Mouse (Mus musculus) macrophage (primary cell): ENCODE data around the gene Gm26920. TPM values are rescaled to one million over a fixed set of nuclear protein-coding genes. Genes with fewer than 3 reads are reported as not detected.

Experiments used
- H3K27ac ChIP-seq: fragments of 350-480 bp; formaldehyde crosslinking; 2 replicates; pipeline ENCODE4 v1.9.0; 2021
- H3K36me3 ChIP-seq: fragments of 350-480 bp; formaldehyde crosslinking; 2 replicates; pipeline ENCODE4 v1.9.0; 2021; ENCODE audit errors: inconsistent target
- H3K4me3 ChIP-seq: fragments of 350-480 bp; formaldehyde crosslinking; 2 replicates; pipeline ENCODE4 v1.9.0; 2021; ENCODE audit errors: inconsistent target
- H3K79me2 ChIP-seq: fragments of 350-480 bp; formaldehyde crosslinking; 2 replicates; pipeline ENCODE4 v1.9.0; 2021; ENCODE audit errors: inconsistent target
- WGBS: methylation state at CpG from one replicate; pipeline ENCODE4 v1.1.7; 2026; ENCODE audit warnings: inconsistent platforms; ENCODE audit not compliant: missing documents; 5-methylcytosine and 5-hydroxymethylcytosine counted together
- polyA plus RNA-seq: library from polyadenylated mRNA; stranded (reverse); fragments of 250-400 nt; gene quantifications from 3 replicates; pipeline ENCODE4 v1.2.4, GENCODE M21; 2018; ENCODE audit warnings: inconsistent platforms

Gm26920 gene
- polyA plus RNA-seq, 1 experiment from 2014 or later: not detected

GRCm38 (mm10) chr7:30028572-30028971 is 61.6 kb downstream of the Gm26920 start:
- H3K36me3 ChIP-seq: peaks cover 7% of the 10 kb centered on the region
- WGBS: 88% methylated on average over 3 of the region's 3 CpGs
- no peak overlapping the region for H3K4me3 ChIP-seq
- no peaks in the 10 kb centered on the region for H3K79me2 ChIP-seq
- H3K27ac ChIP-seq: no peak overlapping the region

GRCm38 (mm10) chr7:30027331-30027730 is 62.9 kb downstream of the Gm26920 start:
- H3K36me3 ChIP-seq: peaks cover 20% of the 10 kb centered on the region
- 84% methylated on average over 4 of the region's 4 CpGs for whole genome bisulfite sequencing
- no peak overlapping the region for H3K27ac ChIP-seq
- H3K4me3 ChIP-seq: no peak overlapping the region
- H3K79me2 ChIP-seq: no peaks in the 10 kb centered on the region

- Histone ChIP-seq H3K4me3 (no peak overlapping the region), H3K79me2 (no peaks in the 10 kb centered on the region), H3K36me3 (peaks cover 25% of the 10 kb centered on the region), H3K27ac (no peak overlapping the region)
- WGBS: 87% methylated on average over 5 of the region's 5 CpGs
These were observed 64.9 kb downstream of the Gm26920 start for GRCm38 (mm10) chr7:30025358-30025757.

GRCm38 (mm10) chr7:30023800-30024199 is 66.4 kb downstream of the Gm26920 start:
- Histone ChIP-seq H3K4me3 (no peak overlapping the region), H3K27ac (no peak overlapping the region), H3K36me3 (peaks cover 27% of the 10 kb centered on the region), H3K79me2 (no peaks in the 10 kb centered on the region)
- WGBS: 93% methylated on average over 8 of the region's 8 CpGs

GRCm38 (mm10) chr7:30023324-30023723 is 66.9 kb downstream of the Gm26920 start:
- Histone ChIP-seq H3K36me3 (peaks cover 32% of the 10 kb centered on the region), H3K27ac (no peak overlapping the region), H3K79me2 (no peaks in the 10 kb centered on the region), H3K4me3 (no peak overlapping the region)
- WGBS: 97% methylated on average over 9 of the region's 9 CpGs

GRCm38 (mm10) chr7:30019543-30019942 is 70.7 kb downstream of the Gm26920 start:
- no peak overlapping the region for H3K4me3 ChIP-seq
- 88% methylated on average over 2 of the region's 2 CpGs for WGBS
- H3K36me3 ChIP-seq: peaks cover 46% of the 10 kb centered on the region
- no peaks in the 10 kb centered on the region for H3K79me2 ChIP-seq
- no peak overlapping the region for H3K27ac ChIP-seq

GRCm38 (mm10) chr7:30017226-30017625 is 73.0 kb downstream of the Gm26920 start:
- no peak overlapping the region for H3K27ac ChIP-seq
- no peak overlapping the region for H3K4me3 ChIP-seq
- peaks cover 28% of the 10 kb centered on the region; the same call in 1 of the 2 replicates for H3K36me3 ChIP-seq

GRCm38 (mm10) chr7:30012956-30013363 is 77.2 kb downstream of the Gm26920 start:
- H3K36me3 ChIP-seq: peaks cover 13% of the 10 kb centered on the region; the same call in 1 of the 2 replicates
- no peak overlapping the region for H3K27ac ChIP-seq
- no peak overlapping the region for H3K4me3 ChIP-seq
- no peaks in the 10 kb centered on the region for H3K79me2 ChIP-seq
- 79% methylated on average over 4 of the region's 4 CpGs for WGBS

More at GRCm38 (mm10) chr7:30017226-30017625, 73.0 kb downstream of the Gm26920 start:
- 94% methylated on average over 6 of the region's 6 CpGs for WGBS
- H3K79me2 ChIP-seq: no peaks in the 10 kb centered on the region

- H3K27ac ChIP-seq: no peak overlapping the region
- H3K4me3 ChIP-seq: no peak overlapping the region
- H3K79me2 ChIP-seq: no peaks in the 10 kb centered on the region
- 0 out of 2 replicates have a peak, but pooled peaks cover 4% of the 10 kb centered on the region for H3K36me3 ChIP-seq
- 95% methylated on average over 10 of the region's 10 CpGs for WGBS
These were observed 79.5 kb downstream of the Gm26920 start for GRCm38 (mm10) chr7:30010551-30011195.

GRCm38 (mm10) chr7:30009321-30010085 is 80.7 kb downstream of the Gm26920 start:
- Histone ChIP-seq H3K4me3 (no peak overlapping the region), H3K27ac (no peak overlapping the region), H3K36me3 (0 out of 2 replicates have a peak, but pooled peaks cover 2% of the 10 kb centered on the region), H3K79me2 (no peaks in the 10 kb centered on the region)
- 91% methylated on average over 21 of the region's 21 CpGs for WGBS

- no peak overlapping the region for H3K27ac ChIP-seq
- 44% methylated on average over 6 of the region's 6 CpGs for WGBS
- no peaks in the 10 kb centered on the region for H3K79me2 ChIP-seq
- no peak overlapping the region for H3K4me3 ChIP-seq
- no peaks in the 10 kb centered on the region for H3K36me3 ChIP-seq
These were observed 82.1 kb downstream of the Gm26920 start for GRCm38 (mm10) chr7:30008020-30008690.

GRCm38 (mm10) chr7:30007601-30008000 is 82.6 kb downstream of the Gm26920 start:
- 71% methylated on average over 1 of the region's 1 CpGs for WGBS
- Histone ChIP-seq H3K79me2 (no peaks in the 10 kb centered on the region), H3K36me3 (no peaks in the 10 kb centered on the region), H3K4me3 (no peak overlapping the region), H3K27ac (no peak overlapping the region)
